Mouse (Mus musculus) brown adipose tissue, adult 24 weeks (tissue): ENCODE data around the gene Calr4. TPM values are rescaled to one million over a fixed set of nuclear protein-coding genes. Genes with fewer than 3 reads are reported as not detected.
A peak's percentile ranks its signal among the peaks of the same experiment; 100 is the strongest.

Experiments
- H3K27ac ChIP-seq: fragments of 200-500 bp; replicated peaks from 2 replicates; pipeline ENCODE4 v1.5.1; 2012; ENCODE audit warnings: low read depth, mild to moderate bottlenecking, low read length
- H3K4me1 ChIP-seq: fragments of 200-500 bp; 2 replicates; pipeline ENCODE4 v1.6.1; 2012; ENCODE audit warnings: low read length, mixed read lengths; ENCODE audit not compliant: control insufficient read depth, insufficient read depth, insufficient read length
- H3K4me3 ChIP-seq: fragments of 200-500 bp; 2 replicates; pipeline ENCODE4 v1.5.1; 2012; ENCODE audit warnings: low read depth, mild to moderate bottlenecking, low read length, moderate library complexity; ENCODE audit not compliant: insufficient read depth
- polyA plus RNA-seq: library from polyadenylated mRNA; stranded (reverse); fragments of >200 nt; gene quantifications from 2 replicates; pipeline ENCODE4 v1.2.4, GENCODE M21; 2012; ENCODE audit not compliant: missing spikeins, insufficient read depth, insufficient read length

Gene Calr4
- polyA plus RNA-seq: 0.96 TPM in 1 of 2 replicates, not detected in the other

- H3K27ac ChIP-seq: no peak within 1 kb of the TSS
- H3K4me1 ChIP-seq: 0 out of 2 replicates have a peak, but pooled peaks cover 2% of the 10 kb centered on the region
- no peak within 1 kb of the TSS for H3K4me3 ChIP-seq
Observed at GRCm38 (mm10) chr4:109234185-109234584, at the start of gene Calr4. TSS of gene Calr4 (plus strand) at chr4:109234485.

- Histone ChIP-seq H3K27ac (no peak overlapping the region), H3K4me3 (no peak overlapping the region), H3K4me1 (no peaks in the 10 kb centered on the region; the same call in 1 of the 2 replicates)
Observed at GRCm38 (mm10) chr4:109185616-109186405, 48.5 kb upstream of the Calr4 start.

- Histone ChIP-seq H3K27ac (no peak overlapping the region), H3K4me1 (peaks cover 7% of the 10 kb centered on the region), H3K4me3 (no peak overlapping the region)
Observed at GRCm38 (mm10) chr4:109191598-109191997, 42.7 kb upstream of the Calr4 start.

GRCm38 (mm10) chr4:109193886-109194285, 40.4 kb upstream of the Calr4 start:
- Histone ChIP-seq H3K27ac (no peak overlapping the region), H3K4me1 (peaks cover 12% of the 10 kb centered on the region), H3K4me3 (no peak overlapping the region)

- no peak overlapping the region for H3K4me3 ChIP-seq
- H3K27ac ChIP-seq: no peak overlapping the region
- H3K4me1 ChIP-seq: peaks cover 12% of the 10 kb centered on the region
Observed at GRCm38 (mm10) chr4:109195900-109196629, 38.2 kb upstream of the Calr4 start.

- Histone ChIP-seq H3K4me1 (peaks cover 10% of the 10 kb centered on the region), H3K4me3 (no peak overlapping the region), H3K27ac (peak overlapping the region; percentile 50; the same call in 1 of the 2 replicates)
Observed at GRCm38 (mm10) chr4:109199069-109199468, 35.2 kb upstream of the Calr4 start.

GRCm38 (mm10) chr4:109201582-109202424, 32.5 kb upstream of the Calr4 start, which contains the start of gene Osbpl9:
TSS of gene Osbpl9 (minus strand) at chr4:109202272.
- Histone ChIP-seq H3K4me3 (peak within 1 kb of the TSS; percentile 74), H3K4me1 (peaks cover 3% of the 10 kb centered on the region; the same call in 1 of the 2 replicates), H3K27ac (peak within 1 kb of the TSS; percentile 91)

GRCm38 (mm10) chr4:109203931-109204330, 30.4 kb upstream of the Calr4 start:
- H3K4me1 ChIP-seq: no peaks in the 10 kb centered on the region
- no peak overlapping the region for H3K27ac ChIP-seq
- no peak overlapping the region for H3K4me3 ChIP-seq

GRCm38 (mm10) chr4:109204416-109204815, 29.9 kb upstream of the Calr4 start:
- no peak overlapping the region for H3K4me3 ChIP-seq
- H3K27ac ChIP-seq: no peak overlapping the region
- no peaks in the 10 kb centered on the region for H3K4me1 ChIP-seq

- no peaks in the 10 kb centered on the region for H3K4me1 ChIP-seq
- H3K27ac ChIP-seq: no peak overlapping the region
- no peak overlapping the region for H3K4me3 ChIP-seq
Observed at GRCm38 (mm10) chr4:109207524-109207923, 26.8 kb upstream of the Calr4 start.

GRCm38 (mm10) chr4:109210253-109210652, 24.0 kb upstream of the Calr4 start:
- Histone ChIP-seq H3K4me3 (no peak overlapping the region), H3K27ac (no peak overlapping the region), H3K4me1 (no peaks in the 10 kb centered on the region)

- Histone ChIP-seq H3K27ac (no peak overlapping the region), H3K4me3 (no peak overlapping the region), H3K4me1 (no peaks in the 10 kb centered on the region)
Observed at GRCm38 (mm10) chr4:109210881-109211280, 23.4 kb upstream of the Calr4 start.

- Histone ChIP-seq H3K4me1 (no peaks in the 10 kb centered on the region), H3K4me3 (no peak overlapping the region), H3K27ac (no peak overlapping the region)
Observed at GRCm38 (mm10) chr4:109213986-109214385, 20.3 kb upstream of the Calr4 start.

- Histone ChIP-seq H3K4me3 (no peak overlapping the region), H3K27ac (no peak overlapping the region), H3K4me1 (no peaks in the 10 kb centered on the region)
Observed at GRCm38 (mm10) chr4:109218008-109218407, 16.3 kb upstream of the Calr4 start.
